Mouse (Mus musculus): Measurements from ENCODE around the gene Stxbp1.

The Stxbp1 gene

GRCm38 (mm10) chr2:32846805-32847467, at the start of gene Stxbp1:
Stxbp1 (minus strand) TSS chr2:32847245.
- peak; percentile 94 to 97 for DNase-seq

- no peak for DNase-seq
Measured at GRCm38 (mm10) chr2:32896507-32897147, 49.6 kb upstream of the Stxbp1 start.

- DNase-seq = peak; percentile 65 to 77
Measured at GRCm38 (mm10) chr2:32895606-32896106, 48.6 kb upstream of the Stxbp1 start.

- DNase-seq = no peak
Measured at GRCm38 (mm10) chr2:32894097-32894496, 47.1 kb upstream of the Stxbp1 start.

- DNase-seq = no peak
Measured at GRCm38 (mm10) chr2:32892490-32892889, 45.4 kb upstream of the Stxbp1 start.

- DNase-seq = no peak
Measured at GRCm38 (mm10) chr2:32891278-32891677, 44.2 kb upstream of the Stxbp1 start.

GRCm38 (mm10) chr2:32890280-32890679, 43.2 kb upstream of the Stxbp1 start:
- DNase-seq = no peak

GRCm38 (mm10) chr2:32888551-32888950, 41.5 kb upstream of the Stxbp1 start:
- DNase-seq = no peak

GRCm38 (mm10) chr2:32888029-32888428, 41.0 kb upstream of the Stxbp1 start:
- DNase-seq = no peak

- peak in 1 of 2 experiments; percentile 65 for DNase-seq
Measured at GRCm38 (mm10) chr2:32884745-32885144, 37.7 kb upstream of the Stxbp1 start.

GRCm38 (mm10) chr2:32882283-32883043, 35.4 kb upstream of the Stxbp1 start:
- peak; percentile 56 to 74 for DNase-seq

- peak; percentile 88 to 93 for DNase-seq
Measured at GRCm38 (mm10) chr2:32881723-32882122, 34.7 kb upstream of the Stxbp1 start.

GRCm38 (mm10) chr2:32881054-32881453, 34.0 kb upstream of the Stxbp1 start:
- peak in 1 of 2 experiments; percentile 49 for DNase-seq

- no peak for DNase-seq
Measured at GRCm38 (mm10) chr2:32879593-32879992, 32.5 kb upstream of the Stxbp1 start.

GRCm38 (mm10) chr2:32878396-32878795, 31.4 kb upstream of the Stxbp1 start:
- peak in 1 of 2 experiments; percentile 56 for DNase-seq

GRCm38 (mm10) chr2:32877761-32878393, 30.8 kb upstream of the Stxbp1 start:
- DNase-seq = no peak

- peak in 1 of 2 experiments; percentile 38 for DNase-seq
Measured at GRCm38 (mm10) chr2:32877303-32877702, 30.3 kb upstream of the Stxbp1 start.

GRCm38 (mm10) chr2:32876490-32877302, 29.7 kb upstream of the Stxbp1 start:
- DNase-seq = peak; percentile 45 to 63

- peak; percentile 95 to 96 for DNase-seq
Measured at GRCm38 (mm10) chr2:32875675-32876489, 28.8 kb upstream of the Stxbp1 start, which contains the start of gene Fam129b. Fam129b (plus strand) TSS chr2:32876114.

GRCm38 (mm10) chr2:32874951-32875674, 28.1 kb upstream of the Stxbp1 start:
- DNase-seq = peak; percentile 47 to 62

Measured in kidney, postnatal 4 days (tissue).